Mouse (Mus musculus) ZHBTc4 (cell line): ENCODE measurements around the gene Samd8.
A peak's percentile ranks its signal among the peaks of the same experiment; 100 is the strongest.

Experiments
- DNase-seq: peaks from one replicate; pipeline ENCODE4 v3.0.0-alpha.2; 2011; ENCODE audit warnings: low read depth, low spot score

Gene Samd8

GRCm38 (mm10) chr14:21791722-21792121, 41.4 kb downstream of the Samd8 start:
- no peak for DNase-seq

DNA sequence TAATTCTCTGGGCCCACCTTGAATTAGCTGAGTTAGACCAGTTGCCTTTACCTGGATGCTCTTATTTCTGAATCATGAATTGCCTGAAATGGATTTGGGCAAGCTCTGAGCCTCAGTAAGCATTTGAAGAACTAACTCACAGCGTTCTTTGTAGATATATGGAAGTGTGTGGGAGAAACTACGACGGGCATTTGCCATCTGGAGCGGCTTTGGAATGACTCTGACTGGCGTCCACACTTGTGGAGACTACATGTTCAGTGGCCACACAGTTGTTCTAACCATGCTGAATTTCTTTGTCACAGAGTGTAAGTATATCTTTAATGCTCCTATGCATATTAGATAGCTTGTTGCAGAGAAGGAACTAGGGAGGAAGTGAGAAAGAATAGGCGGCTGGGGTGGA, 41.9 kb downstream of the Samd8 start:
- DNase-seq: no peak

DNA sequence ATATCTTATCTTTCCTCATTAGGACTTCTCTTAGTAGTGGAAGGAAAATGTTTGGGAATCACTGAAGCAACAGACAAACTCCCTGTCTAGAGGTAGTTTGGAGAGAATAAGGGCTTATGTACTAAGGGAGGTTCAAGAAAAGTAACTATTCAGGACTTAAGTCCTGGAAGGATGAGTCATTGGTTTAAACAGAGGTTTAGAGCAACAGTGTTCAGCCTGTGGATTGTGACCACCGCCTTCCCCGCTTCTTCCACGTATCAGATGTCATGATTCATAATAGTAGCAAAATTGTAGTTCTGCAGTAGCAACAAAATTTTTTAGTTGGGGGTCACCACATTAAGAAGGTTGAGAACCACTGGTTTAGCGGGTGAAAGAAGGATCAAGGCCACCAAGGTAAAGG, 50.3 kb downstream of the Samd8 start:
- DNase-seq: no peak

DNA sequence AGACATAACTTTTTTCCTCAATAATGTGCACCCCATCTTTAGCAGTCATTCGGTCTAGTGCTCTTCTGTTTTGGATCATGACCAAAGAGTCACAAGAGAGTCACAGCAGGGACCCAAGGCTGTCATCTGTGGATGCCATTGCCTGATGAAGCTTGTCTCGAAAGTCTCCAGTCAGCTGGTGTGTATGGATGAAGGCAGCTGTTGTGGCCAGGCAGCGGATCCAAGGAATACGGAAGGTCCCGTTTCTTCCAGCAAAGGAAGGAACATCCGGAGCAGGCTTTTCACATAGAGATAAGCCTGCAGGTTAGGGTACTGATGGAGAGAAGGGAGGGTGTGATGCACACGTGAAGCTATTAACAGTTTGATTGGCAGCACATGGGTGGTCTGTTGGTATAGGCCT, 51.3 kb downstream of the Samd8 start:
- DNase-seq: no peak

- DNase-seq: no peak
Measured at GRCm38 (mm10) chr14:21802543-21803206, 52.3 kb downstream of the Samd8 start.

DNA sequence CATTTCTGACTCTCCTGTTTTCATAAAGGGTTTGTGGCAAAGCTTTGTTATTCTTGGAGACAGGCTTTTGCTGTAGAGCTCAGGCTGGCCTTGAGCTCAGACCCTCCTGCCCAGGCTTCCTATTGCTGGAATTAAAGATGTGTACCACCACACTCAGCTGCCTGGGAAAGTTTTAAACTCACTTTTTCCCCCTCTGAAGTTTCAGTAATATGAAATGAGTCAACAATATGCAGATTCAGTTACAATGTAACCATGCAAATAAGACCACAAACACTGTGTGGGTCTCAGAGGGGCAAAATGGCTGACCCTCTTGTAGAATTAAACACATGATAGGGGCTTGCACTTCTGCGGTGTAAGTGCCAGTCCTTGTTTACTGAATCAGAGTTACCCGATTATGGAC, 55.9 kb downstream of the Samd8 start:
- DNase-seq: no peak

DNA sequence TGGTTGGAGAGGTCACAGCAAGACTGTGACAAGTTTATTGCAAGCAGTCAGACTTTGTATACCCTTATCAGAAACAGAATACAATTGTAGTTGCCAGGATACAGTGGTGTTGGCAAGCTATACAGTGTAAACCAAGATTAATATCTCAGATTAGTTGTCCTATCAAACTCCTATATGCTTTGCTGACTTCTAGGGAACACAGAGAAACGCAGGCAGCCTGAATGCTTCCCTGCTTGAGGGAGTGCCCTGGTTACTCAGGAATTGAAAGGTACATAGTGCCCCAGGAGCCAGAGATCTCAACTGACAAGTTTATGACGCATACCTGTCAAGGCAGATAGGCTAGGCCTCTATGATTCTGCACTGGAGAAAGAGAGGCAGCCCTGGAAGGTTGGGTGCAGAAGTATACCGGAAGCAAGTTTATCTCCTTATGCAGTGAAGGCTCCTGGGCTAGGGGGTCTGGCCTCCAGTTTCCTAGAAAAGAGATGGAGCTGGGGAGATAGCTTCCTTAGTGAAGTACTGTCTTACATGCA, 56.4 kb downstream of the Samd8 start:
- DNase-seq: no peak

- DNase-seq: no peak
Measured at GRCm38 (mm10) chr14:21808208-21808922, 58.0 kb downstream of the Samd8 start.

DNA sequence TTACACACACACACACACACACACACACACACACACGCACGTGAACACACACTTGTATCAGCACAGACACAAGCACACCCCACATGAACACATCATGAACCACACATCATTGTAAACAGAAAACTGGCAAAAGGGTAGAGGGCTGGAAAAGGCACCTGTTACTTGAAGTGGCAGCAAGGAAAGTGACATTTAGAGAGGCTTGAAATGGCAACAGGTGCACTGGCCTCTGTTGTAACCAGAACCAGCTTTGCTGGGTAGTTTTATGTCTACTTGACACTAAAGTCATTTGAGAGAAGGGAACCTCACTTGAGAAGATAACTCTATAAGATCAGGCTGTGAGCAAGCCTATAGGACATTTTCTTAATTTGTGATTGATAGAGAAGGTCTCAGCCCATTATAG, 59.1 kb downstream of the Samd8 start:
- no peak for DNase-seq

GRCm38 (mm10) chr14:21811301-21811700, 61.0 kb downstream of the Samd8 start:
- no peak for DNase-seq

GRCm38 (mm10) chr14:21811744-21812393, 61.5 kb downstream of the Samd8 start:
- no peak for DNase-seq

- peak; percentile 91 for DNase-seq
Measured at GRCm38 (mm10) chr14:21812590-21813162, 62.3 kb downstream of the Samd8 start.

GRCm38 (mm10) chr14:21813216-21813615, 62.9 kb downstream of the Samd8 start:
- no peak for DNase-seq

DNA sequence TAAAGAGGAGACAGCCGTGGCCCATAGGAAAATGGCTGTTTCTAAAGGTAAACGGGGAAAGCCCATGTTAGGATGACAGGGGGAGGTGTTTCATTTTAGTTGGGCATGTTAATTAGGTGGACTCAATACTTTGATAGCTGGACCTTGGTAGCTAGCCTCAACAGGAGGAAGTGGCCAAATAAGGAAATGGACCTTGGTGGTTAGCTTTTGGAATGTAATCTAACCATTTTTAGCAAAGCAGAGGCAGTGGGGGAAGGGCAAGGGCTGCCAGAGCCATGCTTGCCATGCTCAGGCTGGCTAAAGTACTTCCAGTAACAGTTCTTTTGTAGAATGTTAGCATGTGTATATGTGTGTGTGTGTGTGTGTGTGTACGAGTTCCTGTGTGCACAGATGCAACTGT, 63.5 kb downstream of the Samd8 start:
- no peak for DNase-seq

- no peak for DNase-seq
Measured at GRCm38 (mm10) chr14:21814606-21815005, 64.3 kb downstream of the Samd8 start.

GRCm38 (mm10) chr14:21816255-21816654, 65.9 kb downstream of the Samd8 start:
- DNase-seq: no peak

- DNase-seq: no peak
Measured at GRCm38 (mm10) chr14:21817453-21817852, 67.1 kb downstream of the Samd8 start.

DNA sequence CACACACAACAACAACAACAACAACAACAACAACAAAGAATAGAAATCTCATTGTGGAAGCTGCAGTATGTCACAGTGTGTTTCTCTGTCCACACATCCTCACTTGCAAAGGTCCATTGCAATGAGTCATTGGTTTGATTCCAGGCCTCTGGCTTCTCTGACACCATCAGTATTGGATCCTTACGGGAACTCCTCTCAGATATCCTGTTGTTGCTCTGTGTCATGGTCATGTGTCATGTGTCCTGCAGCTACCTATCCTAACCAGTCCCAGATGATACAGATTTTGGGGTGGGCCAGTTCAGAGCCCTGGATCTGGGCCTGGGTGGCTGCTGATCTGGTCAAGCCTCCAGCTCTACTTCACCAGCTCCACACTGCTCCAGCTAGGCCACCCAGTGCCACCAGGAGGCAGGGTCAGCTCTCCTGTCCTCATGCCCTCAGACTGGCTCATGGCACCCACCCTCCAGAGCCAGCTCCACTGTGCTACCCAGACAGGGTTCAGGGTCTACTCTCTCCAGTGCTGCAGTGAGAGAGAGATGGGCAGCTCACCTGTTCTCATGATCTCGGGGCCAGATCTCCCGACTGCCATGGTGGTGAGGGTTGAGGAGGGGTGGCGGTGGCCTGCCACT, 70.7 kb downstream of the Samd8 start:
- no peak for DNase-seq

- DNase-seq: no peak
Measured at GRCm38 (mm10) chr14:21822307-21822706, 72.0 kb downstream of the Samd8 start.

GRCm38 (mm10) chr14:21822795-21823374, 72.6 kb downstream of the Samd8 start:
- no peak for DNase-seq

DNA sequence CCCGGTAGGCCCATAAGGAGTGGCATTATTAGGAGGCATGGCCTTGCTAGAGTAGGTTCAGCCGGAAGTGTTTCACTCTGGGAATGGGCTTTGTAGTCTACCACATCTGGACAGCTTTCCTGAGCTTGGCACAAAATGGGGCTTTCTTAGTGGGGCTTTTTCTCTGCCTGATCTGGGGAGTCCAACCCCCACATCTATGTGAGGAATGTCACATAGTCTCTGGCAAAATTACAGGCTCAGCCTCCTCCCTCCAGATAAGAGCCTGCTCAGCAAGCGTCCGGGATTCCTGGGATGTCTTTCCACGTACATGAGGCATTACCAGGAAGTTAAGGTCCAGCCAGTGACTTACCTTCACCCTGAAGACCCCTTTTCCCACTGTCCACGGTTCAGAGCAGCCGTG, 73.6 kb downstream of the Samd8 start:
- no peak for DNase-seq
